Mouse (Mus musculus) liver, embryonic 13.5 days (tissue): Measurements from ENCODE around the gene Camta1. TPM values are rescaled to one million over a fixed set of nuclear protein-coding genes. Genes with fewer than 3 reads are reported as not detected.
A peak's percentile ranks its signal among the peaks of the same experiment; 100 is the strongest.
"Not testable (repeated sequence)": the region's sequence is repeated elsewhere in the genome, so short reads cannot be mapped to it uniquely, and the experiment has no call there.

Experiments used
- ATAC-seq: fragments of 200-750 bp; cut with Nextera tagmentation; 2 replicates; pipeline ENCODE4 v1.8.0; 2017; ENCODE audit warnings: low read depth, mild to moderate bottlenecking, moderate number of reproducible peaks, moderate library complexity
- DNase-seq: peaks from one replicate; pipeline ENCODE4 v3.0.0; 2022
- H3K27ac ChIP-seq: fragments of 300-500 bp; sonication (generic); 2 replicates; pipeline ENCODE4 v1.5.1; 2015; ENCODE audit warnings: moderate library complexity, mild to moderate bottlenecking, inconsistent platforms
- H3K27me3 ChIP-seq: fragments of 300-500 bp; sonication (generic); 2 replicates; pipeline ENCODE4 v1.6.1; 2015; ENCODE audit warnings: mild to moderate bottlenecking, inconsistent platforms
- H3K36me3 ChIP-seq: fragments of 300-500 bp; sonication (generic); 2 replicates; pipeline ENCODE4 v1.6.1; 2015; ENCODE audit warnings: mild to moderate bottlenecking, inconsistent platforms
- H3K4me1 ChIP-seq: fragments of 300-500 bp; sonication (generic); replicated peaks from 2 replicates; pipeline ENCODE4 v1.6.1; 2015; ENCODE audit warnings: inconsistent platforms
- H3K4me2 ChIP-seq: fragments of 300-500 bp; sonication (generic); 2 replicates; pipeline ENCODE4 v1.6.1; 2015; ENCODE audit warnings: inconsistent platforms, mild to moderate bottlenecking, moderate library complexity
- H3K4me3 ChIP-seq: fragments of 300-500 bp; sonication (generic); replicated peaks from 2 replicates; pipeline ENCODE4 v1.5.1; 2015; ENCODE audit warnings: mild to moderate bottlenecking, inconsistent platforms
- H3K9ac ChIP-seq: fragments of 300-500 bp; sonication (generic); 2 replicates; pipeline ENCODE4 v1.6.1; 2015; ENCODE audit warnings: mild to moderate bottlenecking, inconsistent platforms
- H3K9me3 ChIP-seq: fragments of 300-500 bp; sonication (generic); replicated peaks from 2 replicates; pipeline ENCODE4 v1.6.1; 2016; ENCODE audit warnings: inconsistent platforms
- WGBS: fragments of 180-500 bp; shearing (Covaris S2); methylation state at CpG from one replicate; pipeline ENCODE4 v1.1.7; 2015; ENCODE audit not compliant: insufficient replicate concordance; 5-methylcytosine and 5-hydroxymethylcytosine counted together
- polyA plus RNA-seq: library from polyadenylated mRNA; unstranded; fragments of >200 nt; fragmentation: Nextera tagmentation; extraction: Ambion mirVana; gene quantifications from 2 replicates; pipeline ENCODE4 v1.2.1, GENCODE M21; 2015

The Camta1 gene
- polyA plus RNA-seq, 1 experiment from 2014 or later, result 43.6 TPM

DNA sequence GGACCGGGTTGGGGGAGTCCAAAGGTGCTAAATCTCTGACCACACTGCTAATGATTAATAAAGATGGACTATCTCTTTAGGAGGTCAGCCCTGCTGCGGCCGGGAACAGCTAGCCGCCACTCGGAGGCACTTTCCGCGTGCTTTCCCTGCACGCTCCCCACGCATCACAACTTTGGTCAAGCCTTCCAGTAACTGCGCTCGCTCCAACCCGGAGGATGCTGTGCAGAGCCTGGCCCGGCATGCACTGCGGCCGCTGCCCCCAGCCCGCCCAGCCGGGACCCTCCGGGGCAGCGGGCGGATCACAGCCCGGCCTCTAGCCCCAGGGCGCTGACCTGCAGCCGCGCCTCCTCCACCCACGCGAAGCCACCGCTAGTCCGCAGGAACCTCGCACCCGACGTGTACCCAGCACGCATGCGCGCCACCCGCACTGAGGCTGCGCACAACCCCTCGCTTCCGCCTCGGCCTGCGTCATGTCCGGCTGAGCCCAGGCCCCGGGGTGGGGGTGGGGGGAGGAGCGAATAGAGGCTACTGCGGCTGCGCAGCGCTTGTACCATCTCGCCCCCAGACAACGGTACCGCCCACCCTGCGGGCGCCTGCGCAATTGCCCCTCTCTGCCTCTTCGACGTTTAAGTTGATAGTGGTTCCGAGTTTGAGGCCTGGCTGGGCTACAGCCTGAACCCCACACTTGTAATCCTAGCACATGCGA lies 952.1 kb downstream of the Camta1 start:
- H3K27me3 ChIP-seq, result no peaks in the 10 kb centered on the region
- peak overlapping the region; percentile 85 for H3K4me3 ChIP-seq
- H3K4me1 ChIP-seq, result peaks cover 42% of the 10 kb centered on the region
- DNase-seq (peak; percentile 99), ATAC-seq (peak; percentile 85)
- peak overlapping the region; percentile 83 for H3K27ac ChIP-seq
- peak overlapping the region; percentile 90 for H3K9ac ChIP-seq
- H3K9me3 ChIP-seq, result no peaks in the 10 kb centered on the region
- peak overlapping the region; percentile 94 for H3K4me2 ChIP-seq
- H3K36me3 ChIP-seq, result peaks cover 32% of the 10 kb centered on the region
- under 1% methylated on average over 56 of the region's 56 CpGs for WGBS

DNA sequence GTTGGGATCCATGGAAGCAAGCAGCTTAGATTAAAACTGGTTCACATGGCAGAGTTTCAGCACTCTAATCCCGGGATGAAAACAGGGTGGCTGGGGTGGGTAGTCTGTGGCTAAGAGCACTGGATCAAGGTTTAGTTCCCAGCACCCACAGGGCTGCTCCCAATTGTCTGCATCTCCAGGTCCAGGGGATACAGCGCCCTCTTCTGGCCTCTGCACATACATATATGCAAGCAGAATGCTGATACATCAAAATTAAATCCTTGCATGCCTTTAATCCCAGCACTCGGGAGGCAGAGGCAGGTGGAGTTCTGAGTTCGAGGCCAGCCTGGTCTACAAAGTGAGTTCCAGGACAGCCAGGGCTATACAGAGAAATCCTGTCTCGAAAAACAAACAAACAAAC lies 953.2 kb downstream of the Camta1 start:
- H3K4me1 ChIP-seq, result peaks cover 37% of the 10 kb centered on the region
- H3K9me3 ChIP-seq, H3K27me3 ChIP-seq, ATAC-seq, DNase-seq, H3K27ac ChIP-seq: not testable (repeated sequence)
- WGBS, result 63% methylated on average over 5 of the region's 5 CpGs
- H3K4me2 ChIP-seq, result peak overlapping the region; percentile 94
- peaks cover 41% of the 10 kb centered on the region for H3K36me3 ChIP-seq
- H3K4me3 ChIP-seq, result peak overlapping the region; percentile 85
- H3K9ac ChIP-seq, result peak overlapping the region; percentile 90; the same call in 1 of the 2 replicates

DNA sequence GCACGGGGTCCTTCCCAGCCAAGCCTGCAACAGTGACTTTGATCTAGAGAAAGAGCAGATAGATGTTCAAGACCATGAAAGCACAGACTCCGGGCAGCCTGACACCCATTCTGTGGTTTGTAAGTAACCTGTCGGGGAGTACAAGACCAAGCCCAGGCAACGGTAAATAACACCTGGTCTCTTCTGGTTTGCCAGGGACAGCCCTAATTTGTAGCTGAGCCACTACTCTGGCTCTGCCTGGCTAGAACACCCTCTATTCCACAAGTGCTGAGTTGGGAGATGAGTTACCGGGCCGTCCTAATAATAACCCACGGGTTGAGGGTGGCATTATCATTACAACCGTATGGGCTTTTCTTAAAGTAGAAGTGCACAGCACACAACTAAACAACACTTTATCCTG lies 954.6 kb downstream of the Camta1 start:
- ATAC-seq, result no peak
- WGBS, result 84% methylated on average over 8 of the region's 8 CpGs
- no peak for DNase-seq
- no peak overlapping the region for H3K27ac ChIP-seq
- no peaks in the 10 kb centered on the region for H3K9me3 ChIP-seq
- H3K27me3 ChIP-seq, result no peaks in the 10 kb centered on the region
- H3K4me3 ChIP-seq, result no peak overlapping the region
- no peak overlapping the region for H3K4me2 ChIP-seq
- H3K9ac ChIP-seq, result no peak overlapping the region
- peaks cover 55% of the 10 kb centered on the region for H3K36me3 ChIP-seq
- H3K4me1 ChIP-seq, result peaks cover 27% of the 10 kb centered on the region

DNA sequence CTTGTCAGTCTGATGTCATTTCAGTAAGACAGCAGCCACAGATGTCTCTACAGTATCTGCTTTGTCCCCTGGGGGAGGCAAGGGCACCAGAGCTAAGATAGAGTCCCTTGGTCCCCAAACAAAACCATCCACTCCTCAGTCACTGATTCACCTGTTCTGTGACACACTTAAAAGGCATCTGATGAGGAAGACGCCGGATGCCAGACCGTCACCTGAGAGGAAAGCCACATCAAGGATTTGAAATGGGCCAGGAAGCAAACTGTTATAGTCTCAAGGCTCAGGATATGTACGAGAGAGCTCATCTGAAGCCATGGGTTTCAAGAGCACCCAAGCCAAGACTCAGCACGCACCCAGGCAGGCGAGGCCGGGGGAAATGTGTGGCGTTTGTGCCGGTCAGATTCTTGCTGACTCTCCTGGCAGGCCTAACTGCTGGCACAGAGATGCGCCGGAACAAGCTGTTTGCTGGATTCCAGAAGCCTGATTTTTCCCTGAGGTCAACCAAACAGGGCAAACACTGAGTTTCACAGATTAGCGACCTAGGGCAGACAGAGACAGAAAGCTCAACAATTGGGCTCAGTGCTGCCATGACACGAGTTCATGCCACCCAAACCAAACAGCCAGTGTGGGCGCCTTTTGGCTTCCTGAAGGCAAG lies 958.5 kb downstream of the Camta1 start:
- WGBS, result 89% methylated on average over 14 of the region's 14 CpGs
- Histone ChIP-seq H3K9ac (no peak overlapping the region), H3K27ac (no peak overlapping the region), H3K9me3 (no peaks in the 10 kb centered on the region), H3K4me1 (peaks cover 16% of the 10 kb centered on the region), H3K4me3 (no peak overlapping the region), H3K27me3 (no peaks in the 10 kb centered on the region), H3K36me3 (peaks cover 89% of the 10 kb centered on the region), H3K4me2 (no peak overlapping the region)
- ATAC-seq (no peak), DNase-seq (no peak)

DNA sequence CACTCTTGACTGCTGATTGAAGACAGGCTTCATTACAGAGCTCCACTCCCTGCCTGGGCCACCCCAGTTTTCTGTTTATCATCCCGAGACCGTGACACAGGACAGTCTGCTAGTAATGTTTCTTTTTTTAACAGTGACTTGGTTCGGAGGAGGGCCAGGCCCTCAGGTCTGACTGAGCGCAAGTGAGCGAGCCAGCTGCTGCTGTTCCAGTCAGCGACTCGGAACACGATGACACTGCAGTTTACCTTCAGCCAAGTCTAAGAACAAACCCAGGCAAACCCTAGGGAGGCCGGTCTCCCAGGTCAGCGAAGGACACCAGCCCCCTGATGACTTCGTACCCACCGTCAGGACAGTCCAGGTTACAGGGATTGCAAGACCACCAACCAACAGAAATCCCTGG lies 959.6 kb downstream of the Camta1 start:
- 79% methylated on average over 12 of the region's 12 CpGs for WGBS
- H3K36me3 ChIP-seq, result peaks cover 89% of the 10 kb centered on the region
- peaks cover 7% of the 10 kb centered on the region for H3K4me1 ChIP-seq
- no peak overlapping the region for H3K27ac ChIP-seq
- no peak overlapping the region for H3K4me2 ChIP-seq
- no peak overlapping the region for H3K4me3 ChIP-seq
- H3K27me3 ChIP-seq, result no peaks in the 10 kb centered on the region
- no peaks in the 10 kb centered on the region for H3K9me3 ChIP-seq
- ATAC-seq (no peak), DNase-seq (no peak)
- H3K9ac ChIP-seq, result no peak overlapping the region

DNA sequence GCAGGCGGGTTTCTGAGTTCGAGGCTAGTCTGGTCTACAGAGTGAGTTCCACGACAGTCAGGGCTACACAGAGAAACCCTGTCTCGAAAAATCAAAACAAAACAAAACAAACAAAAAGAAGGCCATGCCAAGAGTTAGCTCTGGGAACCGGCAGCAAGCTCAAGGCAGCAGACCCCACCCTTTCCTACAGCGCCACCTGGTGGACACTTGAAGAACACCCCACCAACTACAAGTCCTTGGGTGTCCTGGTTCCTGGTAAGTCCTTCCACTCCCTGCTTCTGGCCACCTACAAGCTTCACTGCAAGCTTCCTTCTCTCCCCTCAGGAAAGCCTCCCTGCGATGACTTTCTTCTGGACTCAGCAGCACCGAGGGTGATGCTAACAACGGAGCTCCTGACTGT lies 960.0 kb downstream of the Camta1 start:
- Histone ChIP-seq H3K4me1 (peaks cover 7% of the 10 kb centered on the region), H3K4me3 (no peak overlapping the region), H3K27ac (no peak overlapping the region), H3K9ac (no peak overlapping the region), H3K4me2 (no peak overlapping the region), H3K9me3 (no peaks in the 10 kb centered on the region), H3K36me3 (peaks cover 89% of the 10 kb centered on the region), H3K27me3 (no peaks in the 10 kb centered on the region)
- DNase-seq, result peak; percentile 61
- peak; percentile 26; the same call in 1 of the 2 replicates for ATAC-seq
- WGBS, result 46% methylated on average over 9 of the region's 9 CpGs

DNA sequence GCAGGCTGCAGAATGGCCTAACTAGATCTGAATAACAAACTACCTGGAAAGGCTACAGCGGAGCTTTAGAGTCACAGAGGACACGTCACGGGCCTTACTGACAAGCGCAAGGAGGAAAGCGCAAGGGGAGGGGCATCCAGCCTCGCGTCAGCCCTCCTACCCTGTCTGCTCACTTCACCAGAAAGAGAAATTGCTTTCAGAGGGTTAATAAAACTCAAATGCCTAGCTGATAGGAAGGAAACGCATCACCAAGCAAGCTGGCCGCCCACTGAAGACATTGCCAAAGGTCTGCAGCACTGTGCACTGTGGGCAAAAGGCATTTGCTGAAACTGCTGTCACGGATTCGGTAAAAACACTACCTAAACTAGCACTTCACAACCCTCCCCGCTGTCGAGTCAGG lies 961.2 kb downstream of the Camta1 start:
- Histone ChIP-seq H3K27me3 (no peaks in the 10 kb centered on the region), H3K4me1 (peaks cover 13% of the 10 kb centered on the region), H3K4me3 (no peak overlapping the region), H3K27ac (no peak overlapping the region), H3K9ac (no peak overlapping the region), H3K36me3 (peaks cover 91% of the 10 kb centered on the region), H3K4me2 (no peak overlapping the region), H3K9me3 (no peaks in the 10 kb centered on the region)
- no peak for ATAC-seq
- DNase-seq, result no peak
- 88% methylated on average over 13 of the region's 13 CpGs for WGBS

DNA sequence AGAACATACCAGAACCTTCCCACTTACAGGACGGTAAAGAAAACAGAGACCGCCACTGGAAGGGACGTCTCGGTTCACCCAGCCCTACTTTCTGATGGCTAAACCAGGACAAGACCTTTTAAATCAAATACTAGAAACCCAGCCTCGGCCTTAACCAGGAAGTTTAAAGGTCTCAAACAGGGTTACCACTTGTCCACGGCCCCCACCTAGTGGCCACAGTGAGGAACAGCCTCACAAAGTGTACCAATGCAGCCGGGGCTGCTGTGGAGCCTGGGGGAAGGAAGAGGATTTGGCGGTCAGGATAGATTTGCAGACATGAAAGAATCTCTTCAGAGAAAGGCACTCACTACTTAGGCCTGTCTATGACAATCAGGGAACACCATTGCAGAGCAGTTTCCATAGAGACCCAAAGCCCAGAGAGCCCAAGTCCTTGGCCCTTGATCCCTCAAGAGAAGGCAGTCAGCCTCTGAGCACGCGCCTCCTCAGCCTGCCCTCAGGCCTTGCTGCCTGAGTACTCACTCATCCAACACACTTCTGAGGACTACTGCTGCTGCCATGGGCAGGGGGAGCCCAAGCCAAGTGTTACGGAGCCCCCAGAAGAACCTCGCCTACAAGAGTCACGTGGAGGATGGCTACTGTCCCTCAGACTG lies 962.8 kb downstream of the Camta1 start:
- H3K27ac ChIP-seq, result no peak overlapping the region
- DNase-seq (peak; percentile 51), ATAC-seq (peak; percentile 48)
- no peak overlapping the region for H3K4me3 ChIP-seq
- WGBS, result 60% methylated on average over 13 of the region's 13 CpGs
- no peak overlapping the region for H3K4me2 ChIP-seq
- no peak overlapping the region for H3K9ac ChIP-seq
- no peaks in the 10 kb centered on the region for H3K9me3 ChIP-seq
- H3K27me3 ChIP-seq, result no peaks in the 10 kb centered on the region
- peaks cover 24% of the 10 kb centered on the region for H3K4me1 ChIP-seq
- peaks cover 79% of the 10 kb centered on the region for H3K36me3 ChIP-seq

DNA sequence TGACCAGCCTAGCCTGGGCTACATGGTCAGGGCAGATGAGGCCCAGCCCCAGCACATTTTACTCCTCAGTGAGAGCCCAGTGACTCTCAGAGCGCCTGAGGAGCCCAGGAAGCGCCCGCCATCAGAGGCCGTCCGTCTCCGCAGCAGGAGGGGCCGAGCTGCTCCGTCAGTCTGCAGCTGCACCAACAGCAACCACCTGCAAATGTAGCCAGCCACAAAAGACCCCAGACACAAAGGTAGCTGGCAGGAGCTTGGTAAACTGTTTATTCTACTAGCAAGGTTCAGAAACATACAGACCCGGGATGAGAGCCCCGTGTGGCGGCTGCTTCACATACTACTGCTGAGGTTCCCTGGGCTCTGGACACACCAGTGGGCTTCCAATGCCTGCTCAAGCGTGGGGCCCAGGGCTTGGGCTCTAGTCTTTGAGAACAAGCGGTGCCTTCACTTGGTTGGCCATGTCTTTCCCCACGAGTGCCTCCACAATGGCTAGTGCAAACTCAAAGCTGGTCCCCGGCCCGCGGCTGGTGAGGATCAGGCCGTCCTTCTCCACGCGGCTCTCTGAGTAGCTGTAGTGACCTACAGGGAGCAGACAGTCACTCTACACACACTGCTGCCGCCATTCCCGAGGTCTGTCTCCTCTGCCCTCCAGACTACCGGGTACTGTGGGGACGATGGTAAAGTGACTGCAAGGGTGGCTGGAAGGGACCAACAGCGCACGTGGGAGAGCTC lies 964.6 kb downstream of the Camta1 start:
- H3K27me3 ChIP-seq, result no peaks in the 10 kb centered on the region
- no peak overlapping the region for H3K4me2 ChIP-seq
- DNase-seq (no peak), ATAC-seq (no peak)
- peaks cover 61% of the 10 kb centered on the region for H3K36me3 ChIP-seq
- 86% methylated on average over 26 of the region's 26 CpGs for WGBS
- peaks cover 24% of the 10 kb centered on the region for H3K4me1 ChIP-seq
- no peak overlapping the region for H3K4me3 ChIP-seq
- H3K27ac ChIP-seq, result no peak overlapping the region
- H3K9me3 ChIP-seq, result no peaks in the 10 kb centered on the region
- no peak overlapping the region for H3K9ac ChIP-seq

DNA sequence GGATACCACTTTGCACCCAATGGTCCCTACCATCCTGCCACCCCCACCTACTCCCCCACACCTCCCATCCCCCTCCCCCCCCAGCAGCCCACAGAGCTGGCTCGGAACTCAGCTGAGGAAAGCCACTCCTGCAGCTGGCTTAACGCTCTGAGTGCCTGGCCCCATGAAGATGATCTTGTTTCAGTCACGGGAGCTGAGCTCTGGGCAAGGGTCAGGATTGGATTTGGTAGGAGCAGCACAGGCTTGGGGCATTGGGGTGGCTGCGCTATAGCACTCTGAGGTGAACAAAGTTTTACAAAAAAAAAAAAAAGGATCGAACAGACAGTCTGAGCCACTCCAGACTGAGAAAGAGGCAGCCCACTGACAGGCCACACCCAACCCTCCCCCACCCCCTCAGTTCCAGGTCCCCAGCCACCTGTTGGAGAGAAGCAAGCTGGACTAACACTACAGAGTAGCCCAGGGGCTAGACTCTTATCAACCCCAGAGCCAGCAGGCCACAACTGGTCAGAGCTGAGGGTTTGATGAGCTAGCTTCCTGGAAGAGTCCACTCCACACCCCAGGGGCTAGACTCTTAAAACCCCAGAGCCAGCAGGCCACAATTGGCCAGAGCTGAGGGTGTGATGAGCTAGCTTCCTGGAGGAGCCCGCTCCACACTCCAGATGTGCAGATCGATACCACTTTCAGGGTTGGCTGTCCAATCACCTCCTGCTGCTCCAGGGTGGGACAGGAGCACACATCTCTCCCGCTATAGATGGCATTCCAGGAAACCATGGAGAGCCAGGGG lies 966.8 kb downstream of the Camta1 start:
- Histone ChIP-seq H3K9me3 (no peaks in the 10 kb centered on the region), H3K4me3 (no peak overlapping the region), H3K36me3 (peaks cover 39% of the 10 kb centered on the region), H3K9ac (no peak overlapping the region), H3K27me3 (no peaks in the 10 kb centered on the region), H3K4me2 (no peak overlapping the region), H3K4me1 (peaks cover 23% of the 10 kb centered on the region), H3K27ac (no peak overlapping the region)
- WGBS, result 58% methylated on average over 8 of the region's 8 CpGs
- ATAC-seq (0 out of 2 replicates have a peak, but pooled peaks have one; percentile 10), DNase-seq (no peak)
